Mouse (Mus musculus) cortical plate, adult 2 months (tissue): ENCODE measurements at regions not wholly inside any gene's neighbourhood (a gene's known extent, or its start where the extent isn't known, plus 50 kb on each side); places are given as distances from the start of the nearest gene placed in this dataset.

Source experiments
- H3K27ac ChIP-seq: fragments of 200-500 bp; 2 replicates; pipeline ENCODE4 v1.5.1; 2012; ENCODE audit warnings: low read length, control low read depth, inconsistent platforms; ENCODE audit not compliant: insufficient read depth
- H3K4me1 ChIP-seq: fragments of 200-500 bp; 2 replicates; pipeline ENCODE4 v1.6.1; 2011; ENCODE audit warnings: low read length; ENCODE audit not compliant: control insufficient read depth, insufficient read depth
- H3K4me3 ChIP-seq: fragments of 200-500 bp; 2 replicates; pipeline ENCODE4 v1.5.1; 2011; ENCODE audit warnings: mild to moderate bottlenecking, low read length, control low read depth; ENCODE audit not compliant: insufficient read depth
- CTCF ChIP-seq: fragments of 200-500 bp; IDR thresholded peaks from 2 replicates; pipeline ENCODE4 v1.5.1; 2011; ENCODE audit warnings: mild to moderate bottlenecking, control low read depth, low read length; ENCODE audit not compliant: insufficient read depth; ENCODE audit errors: extremely low read depth
- POLR2A ChIP-seq: fragments of 200-500 bp; IDR thresholded peaks from 2 replicates; pipeline ENCODE4 v1.6.1; 2011; ENCODE audit warnings: mild to moderate bottlenecking, low read length, control low read depth; ENCODE audit not compliant: insufficient read depth; ENCODE audit errors: extremely low read depth

GRCm38 (mm10) chr5:133601241-133601739 is 498.2 kb upstream of the Castor2 start:
- no peak overlapping the region for H3K4me3 ChIP-seq
- H3K27ac ChIP-seq = no peak overlapping the region
- H3K4me1 ChIP-seq = no peaks in the 10 kb centered on the region
- TF ChIP-seq POLR2A (no peak), CTCF (no peak)

- no peak for TF ChIP-seq POLR2A
- 0 out of 2 replicates have a peak, but pooled peaks have one; percentile 24 for TF ChIP-seq CTCF
- Histone ChIP-seq H3K27ac (no peak overlapping the region), H3K4me3 (no peak overlapping the region), H3K4me1 (no peaks in the 10 kb centered on the region)
These were observed 498.9 kb upstream of the Castor2 start for GRCm38 (mm10) chr5:133600630-133601029.

GRCm38 (mm10) chr5:133598105-133598504 is 501.4 kb upstream of the Castor2 start:
- no peak overlapping the region for H3K27ac ChIP-seq
- no peak overlapping the region for H3K4me3 ChIP-seq
- TF ChIP-seq POLR2A = no peak
- no peak for TF ChIP-seq CTCF
- H3K4me1 ChIP-seq = no peaks in the 10 kb centered on the region

- Histone ChIP-seq H3K4me3 (no peak overlapping the region), H3K27ac (no peak overlapping the region), H3K4me1 (no peaks in the 10 kb centered on the region)
- no peak for TF ChIP-seq POLR2A
- no peak for TF ChIP-seq CTCF
These were observed 513.0 kb upstream of the Castor2 start for GRCm38 (mm10) chr5:133586492-133586891.

GRCm38 (mm10) chr5:133585181-133585580 is 514.3 kb upstream of the Castor2 start:
- TF ChIP-seq CTCF (peak; percentile 75), POLR2A (no peak)
- no peaks in the 10 kb centered on the region for H3K4me1 ChIP-seq
- H3K27ac ChIP-seq = no peak overlapping the region
- no peak overlapping the region for H3K4me3 ChIP-seq

GRCm38 (mm10) chr5:133576595-133576994 is 522.9 kb upstream of the Castor2 start:
- Histone ChIP-seq H3K4me1 (no peaks in the 10 kb centered on the region), H3K4me3 (no peak overlapping the region), H3K27ac (no peak overlapping the region)
- TF ChIP-seq POLR2A (no peak), CTCF (no peak)

GRCm38 (mm10) chr5:133569096-133569495 is 530.4 kb upstream of the Castor2 start:
- H3K4me3 ChIP-seq = no peak overlapping the region
- no peaks in the 10 kb centered on the region for H3K4me1 ChIP-seq
- H3K27ac ChIP-seq = no peak overlapping the region
- TF ChIP-seq CTCF = no peak

- H3K27ac ChIP-seq = no peak overlapping the region
- H3K4me3 ChIP-seq = no peak overlapping the region
- H3K4me1 ChIP-seq = no peaks in the 10 kb centered on the region
- TF ChIP-seq CTCF = no peak
- no peak for TF ChIP-seq POLR2A
These were observed 533.0 kb upstream of the Castor2 start for GRCm38 (mm10) chr5:133566506-133566905.

- no peak overlapping the region for H3K4me3 ChIP-seq
- no peak for TF ChIP-seq CTCF
- no peak for TF ChIP-seq POLR2A
- no peaks in the 10 kb centered on the region for H3K4me1 ChIP-seq
- H3K27ac ChIP-seq = no peak overlapping the region
These were observed 548.9 kb upstream of the Castor2 start for GRCm38 (mm10) chr5:133550657-133551056.

GRCm38 (mm10) chr5:133542217-133542616 is 557.3 kb upstream of the Castor2 start:
- TF ChIP-seq CTCF (no peak), POLR2A (no peak)
- Histone ChIP-seq H3K4me3 (no peak overlapping the region), H3K4me1 (no peaks in the 10 kb centered on the region), H3K27ac (no peak overlapping the region)

GRCm38 (mm10) chr5:133532678-133533077 is 566.8 kb upstream of the Castor2 start:
- TF ChIP-seq POLR2A (no peak), CTCF (peak; percentile 59)
- H3K4me1 ChIP-seq = no peaks in the 10 kb centered on the region
- no peak overlapping the region for H3K4me3 ChIP-seq
- no peak overlapping the region for H3K27ac ChIP-seq
